Mouse (Mus musculus): ENCODE measurements around the gene Foxp3. TPM values are rescaled to one million over a fixed set of nuclear protein-coding genes. Genes with fewer than 3 reads are reported as not detected.
A peak's percentile ranks its signal among the peaks of the same experiment; 100 is the strongest.

The Foxp3 gene
- polyA plus RNA-seq, 1 experiment from 2014 or later, result 0.06 TPM

- no peak overlapping the region for H3K9ac ChIP-seq
- H3K9me3 ChIP-seq, result no peaks in the 10 kb centered on the region
- ATAC-seq (ENCODE audit: low FRiP score, low read depth), result no peak
- H3K27me3 ChIP-seq, result no peaks in the 10 kb centered on the region
- no peak overlapping the region for H3K4me3 ChIP-seq
- no peaks in the 10 kb centered on the region for H3K4me1 ChIP-seq (replicated peaks)
- no peak overlapping the region for H3K27ac ChIP-seq (replicated peaks)
- 75% methylated on average over 3 of the region's 3 CpGs for WGBS
- H3K36me3 ChIP-seq, result no peaks in the 10 kb centered on the region
- no peak overlapping the region for H3K4me2 ChIP-seq
These were observed 61.7 kb downstream of the Foxp3 start for GRCm38 (mm10) chrX:7635101-7635500.

GRCm38 (mm10) chrX:7638401-7639091 is 65.1 kb downstream of the Foxp3 start, which contains the start of gene Syp:
Gene Syp, plus strand, starts transcription at chrX:7638471.
- WGBS, result 20% methylated on average over 36 of the region's 42 CpGs
- peak within 1 kb of the TSS; percentile 51 for H3K4me3 ChIP-seq
- H3K9ac ChIP-seq, result peak within 1 kb of the TSS; percentile 64
- H3K27ac ChIP-seq (replicated peaks), result peak within 1 kb of the TSS; percentile 87
- H3K9me3 ChIP-seq, result no peaks in the 10 kb centered on the region
- no peaks in the 10 kb centered on the region for H3K27me3 ChIP-seq
- peak within 1 kb of the TSS; percentile 63 for H3K4me2 ChIP-seq
- H3K36me3 ChIP-seq, result no peaks in the 10 kb centered on the region
- 0 out of 2 replicates have a peak, but pooled peaks cover 6% of the 10 kb centered on the region for H3K4me1 ChIP-seq (replicated peaks)
- ATAC-seq (ENCODE audit: low FRiP score, low read depth), result peak; percentile 88

GRCm38 (mm10) chrX:7639536-7640325 is 66.3 kb downstream of the Foxp3 start:
- ATAC-seq (ENCODE audit: low FRiP score, low read depth), result peak; percentile 36
- H3K4me2 ChIP-seq, result peak overlapping the region; percentile 63

GRCm38 (mm10) chrX:7640785-7641184 is 67.3 kb downstream of the Foxp3 start:
- 63% methylated on average over 10 of the region's 12 CpGs for WGBS
- no peak for ATAC-seq (ENCODE audit: low FRiP score, low read depth)
- Histone ChIP-seq H3K4me3 (peak overlapping the region; percentile 22; the same call in 1 of the 2 replicates), H3K4me1 (replicated peaks) (0 out of 2 replicates have a peak, but pooled peaks cover 6% of the 10 kb centered on the region), H3K9ac (0 out of 2 replicates have a peak overlapping the region, but pooled peaks have one; percentile 16), H3K4me2 (peak overlapping the region; percentile 63), H3K36me3 (no peaks in the 10 kb centered on the region), H3K9me3 (no peaks in the 10 kb centered on the region), H3K27ac (replicated peaks) (no peak overlapping the region), H3K27me3 (no peaks in the 10 kb centered on the region)

More at GRCm38 (mm10) chrX:7639536-7640325, 66.3 kb downstream of the Foxp3 start:
- peak overlapping the region; percentile 87 for H3K27ac ChIP-seq (replicated peaks)
- 27% methylated on average over 13 of the region's 13 CpGs for WGBS
- no peaks in the 10 kb centered on the region for H3K36me3 ChIP-seq
- H3K4me3 ChIP-seq, result peak overlapping the region; percentile 51
- no peaks in the 10 kb centered on the region for H3K27me3 ChIP-seq
- peak overlapping the region; percentile 64 for H3K9ac ChIP-seq
- H3K9me3 ChIP-seq, result no peaks in the 10 kb centered on the region
- H3K4me1 ChIP-seq (replicated peaks), result 0 out of 2 replicates have a peak, but pooled peaks cover 6% of the 10 kb centered on the region

Other genes with a start within 250 kb of the Foxp3 start
- gene Usp27x, start 197.8 kb upstream of the Foxp3 start, polyA plus RNA-seq (2015; fragmentation: Nextera tagmentation; extraction: Ambion mirVana), result 2.1 and 2.7 TPM in 2 replicates
- gene Ppp1r3f, start 639 bp downstream of the Foxp3 start, polyA plus RNA-seq (2015; fragmentation: Nextera tagmentation; extraction: Ambion mirVana), result 6.8 and 7.4 TPM in 2 replicates
- gene Ccdc22, start 31.9 kb downstream of the Foxp3 start, polyA plus RNA-seq (2015; fragmentation: Nextera tagmentation; extraction: Ambion mirVana), result 30.6 and 31.5 TPM in 2 replicates
- gene Cacna1f, start 33.4 kb downstream of the Foxp3 start, polyA plus RNA-seq (2015; fragmentation: Nextera tagmentation; extraction: Ambion mirVana), result 0.14 and 0.22 TPM in 2 replicates
- 195 and 197 TPM in 2 replicates for gene Syp, start 64.8 kb downstream of the Foxp3 start, polyA plus RNA-seq (2015; fragmentation: Nextera tagmentation; extraction: Ambion mirVana)
- gene Prickle3, start 83.6 kb downstream of the Foxp3 start, polyA plus RNA-seq (2015; fragmentation: Nextera tagmentation; extraction: Ambion mirVana), result 1.6 and 2.0 TPM in 2 replicates
- 20.5 and 22.9 TPM in 2 replicates for gene Plp2, start 97.7 kb downstream of the Foxp3 start, polyA plus RNA-seq (2015; fragmentation: Nextera tagmentation; extraction: Ambion mirVana)
- gene Magix, start 107.6 kb downstream of the Foxp3 start, polyA plus RNA-seq (2015; fragmentation: Nextera tagmentation; extraction: Ambion mirVana), result 0.08 and 0.10 TPM in 2 replicates
- gene Gpkow, start 123.5 kb downstream of the Foxp3 start, polyA plus RNA-seq (2015; fragmentation: Nextera tagmentation; extraction: Ambion mirVana), result 43.0 and 46.8 TPM in 2 replicates
- 30.9 and 32.1 TPM in 2 replicates for gene Wdr45, start 140.7 kb downstream of the Foxp3 start, polyA plus RNA-seq (2015; fragmentation: Nextera tagmentation; extraction: Ambion mirVana)
- gene Gm45208, start 148.6 kb downstream of the Foxp3 start, polyA plus RNA-seq (2015; fragmentation: Nextera tagmentation; extraction: Ambion mirVana), result 1.9 TPM in 1 of 2 replicates, not detected in the other
- 126 and 132 TPM in 2 replicates for gene Praf2, start 154.8 kb downstream of the Foxp3 start, polyA plus RNA-seq (2015; fragmentation: Nextera tagmentation; extraction: Ambion mirVana)
- 63.2 and 66.1 TPM in 2 replicates for gene Ccdc120, start 177.3 kb downstream of the Foxp3 start, polyA plus RNA-seq (2015; fragmentation: Nextera tagmentation; extraction: Ambion mirVana)
- 24.1 and 25.5 TPM in 2 replicates for gene Tfe3, start 188.9 kb downstream of the Foxp3 start, polyA plus RNA-seq (2015; fragmentation: Nextera tagmentation; extraction: Ambion mirVana)
- 68.0 and 73.8 TPM in 2 replicates for gene Gripap1, start 216.1 kb downstream of the Foxp3 start, polyA plus RNA-seq (2015; fragmentation: Nextera tagmentation; extraction: Ambion mirVana)
- 3.1 and 4.2 TPM in 2 replicates for gene Kcnd1, start 248.6 kb downstream of the Foxp3 start, polyA plus RNA-seq (2015; fragmentation: Nextera tagmentation; extraction: Ambion mirVana)